Mouse (Mus musculus): Measurements from ENCODE around the gene Thrb. TPM values are rescaled to one million over a fixed set of nuclear protein-coding genes. Genes with fewer than 3 reads are reported as not detected.

Thrb gene
- polyA plus RNA-seq (2014; fragmentation: Illumina TruSeq; extraction: RNeasy Lipid Tissue Mini Kit (QIAGEN cat#74804)), result 22.3 TPM

GRCm38 (mm10) chr14:17659686-17660328 is at the start of gene Thrb:
Gene Thrb (plus strand): TSS chr14:17660261.

